Mouse (Mus musculus) granulocyte monocyte progenitor cell, adult 5-6 weeks (primary cell): ENCODE data around the gene Rgs5. TPM values are rescaled to one million over a fixed set of nuclear protein-coding genes. Genes with fewer than 3 reads are reported as not detected.

Source experiments
- ATAC-seq: replicated peaks from 2 replicates; pipeline ENCODE4 v1.8.0; 2016; ENCODE audit warnings: mild to moderate bottlenecking, moderate TSS enrichment, inconsistent platforms; ENCODE audit not compliant: poor library complexity, severe bottlenecking
- total RNA-seq, 2 experiments: library from RNA; stranded (forward) in 1 of 2; stranded (reverse) in 1 of 2; fragments of 200-712, 200-1000 nt in 1 of 2; fragments of >200 nt in 1 of 2; fragmentation: Nextera tagmentation in 1 of 2; gene quantifications; 2 replicates each; pipeline ENCODE4 v1.2.3; 2014 to 2017

The Rgs5 gene
- total RNA-seq, 2 experiments from 2014 or later: not detected

GRCm38 (mm10) chr1:169704395-169705087 lies 49.2 kb downstream of the Rgs5 start:
- ATAC-seq: no peak

GRCm38 (mm10) chr1:169721836-169722235 lies 66.5 kb downstream of the Rgs5 start:
- no peak for ATAC-seq

- ATAC-seq: no peak
These were observed 71.0 kb downstream of the Rgs5 start for GRCm38 (mm10) chr1:169726319-169726718.

- ATAC-seq: no peak
These were observed 75.3 kb downstream of the Rgs5 start for GRCm38 (mm10) chr1:169730599-169731100.

GRCm38 (mm10) chr1:169736139-169736538 lies 80.8 kb downstream of the Rgs5 start:
- ATAC-seq: no peak

- no peak for ATAC-seq
These were observed 81.9 kb downstream of the Rgs5 start for GRCm38 (mm10) chr1:169737231-169737630.

- ATAC-seq: no peak
These were observed 85.8 kb downstream of the Rgs5 start for GRCm38 (mm10) chr1:169741147-169741546.

Other genes with a start within 250 kb of the Rgs5 start
- gene Nuf2, start 124.0 kb upstream of the Rgs5 start, total RNA-seq (2014; fragmentation: Nextera tagmentation): 24.9 and 39.0 TPM in 2 replicates
- gene Nuf2, start 124.0 kb upstream of the Rgs5 start, total RNA-seq (2017): 137 and 159 TPM in 2 replicates
- gene Rgs4, start 92.1 kb downstream of the Rgs5 start, total RNA-seq (2014; fragmentation: Nextera tagmentation): not detected in 2 replicates
- gene Rgs4, start 92.1 kb downstream of the Rgs5 start, total RNA-seq (2017): not detected in 2 replicates